Mouse (Mus musculus): ENCODE data around the gene Jund.

Gene Jund

GRCm38 (mm10) chr8:70723486-70724210, 24.9 kb downstream of the Jund start, which contains the start of gene Pde4c:
Gene Pde4c (plus strand): TSS chr8:70723720.
- in situ Hi-C loops (cut with MboI, MseI): no loop called here

DNA sequence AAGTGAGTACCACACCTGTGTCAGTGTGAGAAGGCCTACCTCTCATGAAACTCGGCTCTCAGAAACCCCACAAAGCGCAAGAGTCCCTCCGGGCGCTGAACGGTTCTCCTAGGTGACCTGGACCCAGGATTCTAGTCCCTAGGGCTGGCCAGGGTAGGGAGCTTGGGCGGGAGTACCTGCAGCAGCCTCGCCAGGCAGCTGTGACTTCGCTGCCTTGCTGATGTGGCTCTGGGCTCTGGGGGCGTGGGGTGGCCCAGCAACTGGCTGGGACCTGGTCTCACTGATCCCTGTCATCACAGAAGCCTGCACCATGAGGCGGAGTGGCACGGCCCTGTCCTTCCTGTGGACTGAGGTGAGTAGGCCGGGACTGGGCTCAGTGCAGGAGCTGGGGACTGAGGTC, 25.5 kb downstream of the Jund start:
- in situ Hi-C loops (cut with MboI, MseI): no loop called here

- in situ Hi-C loops (cut with MboI, MseI): no loop called here
These were observed 27.2 kb downstream of the Jund start for GRCm38 (mm10) chr8:70725792-70726447.

GRCm38 (mm10) chr8:70726721-70727120, 28.0 kb downstream of the Jund start:
- in situ Hi-C loops (cut with MboI, MseI): no loop called here

DNA sequence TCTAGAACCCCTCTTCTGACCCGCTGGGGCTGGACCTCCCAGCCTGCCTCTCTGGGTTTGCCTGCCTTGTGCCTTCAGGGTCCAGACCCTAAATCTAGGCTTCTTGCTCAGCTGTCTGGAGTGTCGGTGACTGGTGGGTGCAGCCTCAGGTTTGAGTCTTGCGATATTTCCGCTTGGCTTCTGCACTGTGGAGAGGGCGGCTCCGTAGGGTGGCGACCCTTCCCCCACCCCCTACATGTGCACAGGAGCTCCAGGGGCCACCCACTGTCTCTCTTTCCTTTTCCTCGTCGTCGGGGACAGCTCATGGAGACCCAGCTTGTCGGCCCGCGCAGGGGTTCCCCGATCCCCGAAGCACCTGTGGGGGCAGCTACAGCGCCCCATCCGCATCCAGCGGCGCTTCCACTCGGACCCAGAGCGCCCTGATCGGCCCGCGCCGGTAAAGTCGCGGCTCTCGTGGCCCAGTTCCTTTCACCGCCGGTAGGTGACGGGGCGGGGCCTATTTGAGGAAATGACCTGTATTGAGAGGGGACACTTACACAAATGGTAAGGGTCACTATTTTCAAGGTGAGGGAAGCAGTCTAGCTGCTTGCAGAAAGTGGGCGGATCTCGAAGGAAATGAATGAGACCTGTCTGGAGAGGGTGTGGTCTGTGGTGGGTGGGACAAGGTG, 31.2 kb downstream of the Jund start:
- in situ Hi-C loops (cut with MboI, MseI): no loop called here

- in situ Hi-C loops (cut with MboI, MseI): no loop called here
These were observed 32.2 kb downstream of the Jund start for GRCm38 (mm10) chr8:70730956-70731355.

- in situ Hi-C loops (cut with MboI, MseI): no loop called here
These were observed 39.0 kb downstream of the Jund start for GRCm38 (mm10) chr8:70737705-70738104.

DNA sequence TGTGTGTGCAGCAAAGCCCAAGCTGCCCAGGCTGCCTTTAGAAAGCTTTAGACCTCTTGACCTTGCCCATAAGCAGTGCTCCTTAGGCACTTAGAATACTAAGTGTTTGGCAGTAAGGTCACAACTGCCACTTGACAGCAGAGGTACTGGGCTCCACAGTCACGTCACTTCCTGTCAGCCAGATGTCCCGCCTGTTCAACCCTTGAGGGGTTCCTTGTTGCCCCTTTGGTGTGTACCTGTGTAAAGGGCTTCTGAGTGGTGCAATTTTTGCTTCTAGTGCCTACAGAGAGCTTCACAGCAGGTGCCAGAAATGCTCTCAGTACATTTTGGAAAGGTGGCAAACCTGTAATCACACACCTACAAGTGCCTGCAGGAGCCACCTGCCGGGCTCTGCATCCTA, 39.5 kb downstream of the Jund start:
- in situ Hi-C loops (cut with MboI, MseI): no loop called here

GRCm38 (mm10) chr8:70741661-70742060, 42.9 kb downstream of the Jund start:
- in situ Hi-C loops (cut with MboI, MseI): no loop called here

DNA sequence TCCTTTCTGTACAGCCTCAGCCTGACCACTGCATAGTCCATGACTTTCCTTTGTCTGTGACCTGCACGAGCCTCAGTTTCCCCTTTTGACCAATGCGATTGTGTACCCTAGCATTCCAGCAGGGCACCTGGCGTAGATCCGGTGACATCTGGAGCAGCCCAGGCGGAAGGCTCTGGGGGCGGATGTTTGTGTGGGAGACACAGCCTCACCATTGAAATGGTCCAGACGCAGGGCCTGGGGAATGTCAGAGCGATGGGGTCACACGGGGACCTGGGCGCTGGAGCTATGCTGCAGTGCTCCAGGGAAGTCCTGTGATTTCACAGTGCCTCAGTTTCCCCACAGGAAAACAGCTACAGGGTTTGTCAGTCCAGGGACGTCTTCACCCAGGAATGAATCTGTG, 43.4 kb downstream of the Jund start:
- in situ Hi-C loops (cut with MboI, MseI): no loop called here

- in situ Hi-C loops (cut with MboI, MseI): no loop called here
These were observed 44.4 kb downstream of the Jund start for GRCm38 (mm10) chr8:70742981-70743655.

GRCm38 (mm10) chr8:70743656-70744590, 45.2 kb downstream of the Jund start:
- in situ Hi-C loops (cut with MboI, MseI): no loop called here

DNA sequence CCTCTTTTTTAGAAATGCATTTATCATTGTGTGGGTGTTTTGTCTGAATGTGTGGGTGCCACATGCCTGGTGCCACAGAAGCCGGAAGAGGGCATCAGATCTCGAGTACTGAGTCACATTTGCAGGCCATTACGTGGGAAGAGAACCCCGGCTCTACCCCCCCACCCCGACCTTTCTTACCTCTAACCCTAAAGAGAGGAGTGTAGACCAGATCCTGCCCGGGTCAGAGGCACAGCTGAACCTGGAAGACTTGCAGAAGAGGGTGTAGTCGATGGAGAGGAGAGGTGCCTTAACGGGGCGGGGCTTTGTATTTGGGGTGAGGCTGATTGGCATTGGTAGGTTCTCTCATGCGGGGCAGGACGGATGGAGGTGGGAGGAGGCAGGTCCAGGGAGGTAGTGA, 46.1 kb downstream of the Jund start:
- in situ Hi-C loops (cut with MboI, MseI): loop anchor here in 1 of 2 experiments (5.0 kb wide), 1 partner anchor 33 kb away; no protein-coding TSS in a partner anchor

DNA sequence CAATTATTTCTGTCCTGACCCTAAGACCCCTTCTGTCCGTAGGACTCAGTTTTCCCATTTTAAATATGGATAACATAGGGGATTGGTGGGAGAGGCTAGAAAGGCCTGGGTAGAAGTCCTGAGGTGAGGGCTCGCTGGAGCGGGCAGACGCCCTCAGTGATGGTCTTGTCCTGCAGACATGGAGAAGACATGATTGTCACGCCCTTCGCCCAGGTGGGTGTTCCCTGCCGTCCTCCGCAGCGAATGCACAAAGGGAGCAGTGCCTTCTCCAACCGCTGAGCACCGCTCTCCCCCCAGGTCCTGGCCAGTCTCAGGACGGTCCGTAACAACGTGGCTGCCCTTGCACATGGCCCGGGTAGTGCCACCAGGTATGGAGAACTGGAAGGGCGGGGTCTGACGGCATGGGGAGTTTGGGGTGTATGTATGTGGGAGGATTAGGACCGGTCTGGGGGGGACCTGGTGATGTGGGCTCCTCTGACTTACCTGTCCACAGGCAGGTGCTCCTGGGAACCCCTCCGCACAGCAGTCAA, 47.0 kb downstream of the Jund start:
- in situ Hi-C loops (cut with MboI, MseI): loop anchor here in 1 of 2 experiments (5.0 kb wide), 1 partner anchor 33 kb away; no protein-coding TSS in a partner anchor

DNA sequence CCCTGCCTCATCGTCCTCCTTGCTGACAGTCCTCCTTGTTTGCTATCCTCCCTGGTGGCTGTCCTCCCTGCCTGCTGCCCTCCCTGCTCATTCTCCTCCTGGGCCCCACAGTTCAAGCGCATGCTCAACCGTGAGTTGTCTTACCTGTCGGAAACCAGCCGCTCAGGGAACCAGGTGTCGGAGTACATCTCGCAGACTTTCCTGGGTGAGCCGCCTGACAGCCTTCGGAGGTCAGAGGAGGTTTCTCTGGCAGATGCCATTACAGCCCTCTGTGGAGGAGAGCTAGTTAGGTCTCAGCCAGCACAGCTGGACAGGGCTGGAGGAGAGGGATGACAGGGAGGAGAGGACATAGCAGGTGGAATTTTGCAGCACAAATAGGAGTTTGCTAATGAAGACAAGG, 47.9 kb downstream of the Jund start:
- in situ Hi-C loops (cut with MboI, MseI): loop anchor here in 1 of 2 experiments (5.0 kb wide), 1 partner anchor 34 kb away; no protein-coding TSS in a partner anchor

DNA sequence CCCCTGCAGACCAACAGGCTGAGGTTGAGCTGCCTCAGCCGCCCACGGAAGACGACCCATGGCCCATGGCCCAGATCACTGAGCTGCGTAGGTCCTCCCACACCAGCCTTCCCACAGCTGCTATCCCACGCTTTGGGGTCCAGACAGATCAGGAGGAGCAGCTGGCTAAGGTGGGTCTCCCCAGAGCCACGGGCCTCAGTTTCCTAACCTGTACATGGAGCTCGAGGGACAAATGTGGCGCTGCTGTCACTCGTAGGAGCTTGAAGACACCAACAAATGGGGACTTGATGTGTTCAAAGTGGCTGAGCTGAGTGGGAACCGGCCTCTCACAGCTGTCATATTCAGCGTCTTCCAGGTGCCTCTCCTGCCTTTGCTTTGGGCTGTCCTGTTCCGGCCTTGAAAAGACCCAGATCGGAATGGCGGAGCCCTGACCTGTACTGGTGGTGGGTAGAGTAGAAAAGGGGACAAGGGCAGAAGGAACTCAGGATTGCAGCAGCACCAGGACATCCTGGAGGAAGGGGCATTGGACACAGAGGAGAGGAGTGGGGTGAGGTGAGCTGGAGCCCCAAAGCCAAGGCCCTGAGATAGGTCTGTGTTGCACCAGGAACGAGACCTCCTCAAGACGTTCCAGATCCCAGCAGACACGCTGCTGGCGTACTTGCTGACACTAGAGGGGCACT, 48.6 kb downstream of the Jund start:
- in situ Hi-C loops (cut with MboI, MseI): loop anchor here in 1 of 2 experiments (5.0 kb wide), 1 partner anchor 35 kb away; no protein-coding TSS in a partner anchor

DNA sequence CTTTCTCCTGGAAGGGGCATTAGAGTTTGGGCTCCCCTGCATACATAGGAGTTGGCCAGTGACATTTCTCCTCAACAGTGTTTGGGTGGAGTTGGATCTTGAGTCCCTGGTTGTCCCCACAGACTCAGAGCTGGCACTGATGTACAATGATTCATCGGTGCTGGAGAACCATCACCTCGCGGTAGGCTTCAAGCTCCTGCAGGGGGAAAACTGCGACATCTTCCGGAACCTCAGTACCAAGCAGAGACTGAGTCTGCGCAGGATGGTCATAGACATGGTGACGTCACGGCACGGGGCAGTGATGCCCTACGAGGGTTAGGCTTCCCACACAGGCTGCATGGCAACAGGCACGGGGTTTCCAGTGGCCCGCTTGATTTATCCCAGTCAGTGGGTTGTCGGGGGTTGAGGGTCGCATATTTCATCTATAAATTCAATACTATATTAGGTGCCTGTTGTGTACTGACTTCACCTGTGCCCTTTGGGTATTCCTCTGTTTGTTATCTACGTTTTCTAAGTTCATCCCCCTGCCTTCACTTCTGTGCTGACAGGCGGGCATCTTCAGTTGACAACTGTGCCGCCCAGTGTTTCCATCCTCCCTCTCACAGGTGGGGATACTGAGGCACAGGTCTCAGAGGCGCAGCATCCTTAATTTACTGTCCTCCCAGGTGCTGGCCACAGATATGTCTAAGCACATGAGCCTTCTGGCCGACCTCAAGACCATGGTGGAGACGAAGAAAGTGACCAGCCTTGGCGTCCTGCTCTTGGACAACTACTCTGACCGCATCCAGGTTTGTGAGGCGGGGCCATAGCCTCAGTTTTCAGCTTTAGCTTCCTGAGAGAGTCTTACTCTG, 49.7 kb downstream of the Jund start:
- in situ Hi-C loops (cut with MboI, MseI): loop anchor here in 1 of 2 experiments (5.0 kb wide), 1 partner anchor 36 kb away; no protein-coding TSS in a partner anchor

DNA sequence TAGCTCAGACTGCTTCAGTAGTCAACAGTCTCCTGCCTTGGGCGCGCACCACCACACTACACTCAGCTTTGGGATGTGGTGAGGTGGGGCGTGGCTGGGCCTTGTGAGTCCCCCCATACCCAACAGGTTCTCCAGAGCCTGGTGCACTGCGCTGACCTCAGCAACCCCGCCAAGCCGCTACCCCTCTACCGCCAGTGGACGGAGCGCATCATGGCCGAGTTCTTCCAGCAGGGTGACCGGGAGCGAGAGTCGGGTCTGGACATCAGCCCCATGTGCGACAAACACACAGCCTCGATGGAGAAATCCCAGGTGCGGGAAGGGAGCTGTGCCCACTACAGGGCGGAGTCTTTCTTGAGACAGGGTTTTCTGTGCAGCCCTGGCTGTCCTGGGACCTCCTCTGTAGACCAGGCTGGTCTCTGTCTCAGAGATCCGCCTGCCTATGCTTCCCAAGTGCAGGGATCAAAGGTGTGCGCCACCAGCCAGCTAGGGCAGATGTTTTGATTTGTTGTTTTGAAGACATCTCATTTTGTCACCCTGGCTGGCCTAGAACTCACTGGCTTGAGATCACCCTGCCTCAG, 50.4 kb downstream of the Jund start:
- in situ Hi-C loops (cut with MboI, MseI): loop anchor here in 1 of 2 experiments (5.0 kb wide), 1 partner anchor 37 kb away; no protein-coding TSS in a partner anchor

All from T-helper 17 cell (primary cell).